Mouse (Mus musculus): ENCODE data around the gene Klf9. TPM values are rescaled to one million over a fixed set of nuclear protein-coding genes. Genes with fewer than 3 reads are reported as not detected.
A peak's percentile ranks its signal among the peaks of the same experiment; 100 is the strongest.
"Not testable (repeated sequence)": the region's sequence is repeated elsewhere in the genome, so short reads cannot be mapped to it uniquely, and the experiment has no call there.

Klf9 gene
- polyA plus RNA-seq, 1 experiment: 59.3 TPM

DNA sequence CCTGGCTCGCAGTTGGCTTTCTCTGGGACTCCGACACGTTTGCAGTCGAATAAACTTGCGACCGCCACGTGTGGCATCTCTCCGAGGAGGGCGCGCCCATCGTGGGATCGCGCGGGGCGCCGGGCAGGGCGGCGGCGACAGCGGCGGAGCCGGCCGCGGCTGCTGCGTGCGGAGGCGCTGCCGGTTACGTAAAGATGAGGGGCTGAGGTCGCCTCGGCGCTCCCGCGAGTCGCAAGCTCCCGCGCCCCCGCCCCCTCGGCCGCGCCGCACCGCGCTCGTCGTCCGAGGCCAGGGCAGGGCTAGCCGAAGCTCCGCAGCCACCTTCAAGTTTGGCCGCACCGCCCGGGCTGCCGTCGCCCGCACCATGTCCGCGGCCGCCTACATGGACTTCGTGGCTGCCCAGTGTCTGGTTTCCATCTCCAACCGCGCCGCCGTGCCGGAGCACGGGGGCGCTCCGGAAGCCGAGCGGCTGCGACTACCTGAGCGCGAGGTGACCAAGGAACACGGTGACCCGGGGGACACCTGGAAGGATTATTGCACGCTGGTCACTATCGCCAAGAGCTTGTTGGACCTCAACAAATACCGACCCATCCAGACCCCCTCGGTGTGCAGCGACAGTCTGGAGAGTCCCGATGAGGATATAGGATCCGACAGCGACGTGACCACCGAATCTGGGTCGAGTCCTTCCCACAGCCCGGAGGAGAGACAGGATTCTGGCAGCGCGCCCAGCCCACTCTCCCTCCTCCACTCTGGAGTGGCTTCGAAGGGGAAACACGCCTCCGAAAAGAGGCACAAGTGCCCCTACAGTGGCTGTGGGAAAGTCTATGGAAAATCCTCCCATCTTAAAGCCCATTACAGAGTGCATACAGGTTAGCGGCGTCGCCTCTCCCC, 610 bp downstream of the Klf9 start:
- WGBS: under 1% methylated on average over 94 of the region's 94 CpGs
- peak; percentile 82 for DNase-seq

DNA sequence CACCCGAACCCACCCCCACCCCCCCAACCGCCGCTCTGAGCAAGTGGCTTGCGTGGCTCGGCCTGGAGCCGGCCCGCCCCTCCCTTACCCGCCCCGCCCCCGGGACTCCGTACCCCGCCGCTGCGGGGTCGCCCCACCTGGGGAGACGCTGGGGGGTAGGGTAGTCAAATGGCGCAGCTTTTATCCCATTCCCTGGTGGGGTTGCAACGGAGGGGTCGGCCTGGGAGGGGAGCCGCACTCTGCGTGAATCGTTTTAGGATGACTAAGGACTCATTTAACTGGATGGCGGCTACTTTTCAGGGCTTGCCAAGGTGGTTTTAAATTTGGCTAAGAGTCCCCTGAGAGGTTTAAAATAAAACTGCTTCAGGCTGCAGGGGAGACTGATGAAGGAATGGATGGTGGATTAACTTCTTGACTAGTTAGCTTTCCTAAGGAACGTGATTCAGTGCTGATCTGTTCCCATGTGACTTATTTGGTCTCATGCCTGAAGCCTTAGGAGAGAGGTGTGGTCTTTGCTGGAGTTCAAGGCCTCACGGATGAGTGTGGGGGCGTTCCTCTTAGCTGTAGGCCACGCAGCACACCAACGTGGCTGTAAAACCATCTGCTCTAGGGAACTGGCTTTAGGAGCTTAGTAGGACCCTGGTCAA, 1.5 kb downstream of the Klf9 start:
- no peak for TF ChIP-seq CTCF (conservative IDR thresholded peaks at IDR 0.05; ENCODE audit: insufficient read depth, insufficient read length, low read depth, low read length)
- no peak for TF ChIP-seq POLR2A (IDR thresholded peaks at IDR 0.05; ENCODE audit: low read depth, low read length)
- WGBS: under 1% methylated on average over 28 of the region's 28 CpGs
- peak overlapping the region; percentile 100 for H3K27ac ChIP-seq (ENCODE audit: insufficient read depth, low read depth, low read length)
- DNase-seq: peak; percentile 92
- no peaks in the 10 kb centered on the region; the same call in 1 of the 2 replicates for H3K36me3 ChIP-seq (ENCODE audit: control insufficient read depth, insufficient read depth, low read length)
- no peaks in the 10 kb centered on the region for H3K27me3 ChIP-seq (replicated peaks; ENCODE audit: control insufficient read depth, insufficient read depth, low read length)
- H3K4me3 ChIP-seq (ENCODE audit: insufficient read depth, low read depth, low read length): peak overlapping the region; percentile 94
- H3K4me1 ChIP-seq (ENCODE audit: control insufficient read depth, insufficient read depth, low read length): peaks cover 24% of the 10 kb centered on the region

More for the DNA sequence above, 610 bp downstream of the Klf9 start:
- H3K36me3 ChIP-seq (ENCODE audit: control insufficient read depth, insufficient read depth, low read length): no peaks in the 10 kb centered on the region; the same call in 1 of the 2 replicates
- peaks cover 19% of the 10 kb centered on the region for H3K4me1 ChIP-seq (ENCODE audit: control insufficient read depth, insufficient read depth, low read length)
- H3K4me3 ChIP-seq (ENCODE audit: insufficient read depth, low read depth, low read length): peak overlapping the region; percentile 94
- TF ChIP-seq CTCF (conservative IDR thresholded peaks at IDR 0.05; ENCODE audit: insufficient read depth, insufficient read length, low read depth, low read length) (no peak), POLR2A (IDR thresholded peaks at IDR 0.05; ENCODE audit: low read depth, low read length) (peak; percentile 33)
- no peaks in the 10 kb centered on the region for H3K27me3 ChIP-seq (replicated peaks; ENCODE audit: control insufficient read depth, insufficient read depth, low read length)
- peak overlapping the region; percentile 100 for H3K27ac ChIP-seq (ENCODE audit: insufficient read depth, low read depth, low read length)

DNA sequence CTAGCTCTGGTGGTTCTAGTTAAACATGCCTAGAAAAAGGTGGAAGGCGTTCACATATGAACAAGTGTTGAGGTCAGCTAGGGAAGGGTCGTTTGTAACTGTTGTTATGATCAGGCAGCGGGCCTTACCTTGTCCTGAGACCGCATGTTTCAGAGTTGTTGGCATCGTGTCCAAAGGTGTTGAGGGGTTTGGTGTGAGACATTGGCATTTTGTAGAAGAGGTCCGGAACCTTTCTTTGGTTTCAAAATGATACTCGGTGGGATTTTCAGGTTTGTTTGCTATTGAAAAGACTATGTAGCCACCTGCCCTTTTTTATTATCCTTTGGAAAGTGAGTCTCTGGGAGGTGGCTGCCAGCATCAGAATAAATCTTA, 2.0 kb downstream of the Klf9 start:
- H3K4me3 ChIP-seq (ENCODE audit: insufficient read depth, low read depth, low read length): peak overlapping the region; percentile 94
- H3K36me3 ChIP-seq (ENCODE audit: control insufficient read depth, insufficient read depth, low read length): no peaks in the 10 kb centered on the region; the same call in 1 of the 2 replicates
- H3K4me1 ChIP-seq (ENCODE audit: control insufficient read depth, insufficient read depth, low read length): peaks cover 29% of the 10 kb centered on the region
- no peak for TF ChIP-seq POLR2A (IDR thresholded peaks at IDR 0.05; ENCODE audit: low read depth, low read length)
- 21% methylated on average over 7 of the region's 7 CpGs for WGBS
- H3K27ac ChIP-seq (ENCODE audit: insufficient read depth, low read depth, low read length): peak overlapping the region; percentile 87
- no peak for DNase-seq
- no peaks in the 10 kb centered on the region for H3K27me3 ChIP-seq (replicated peaks; ENCODE audit: control insufficient read depth, insufficient read depth, low read length)

DNA sequence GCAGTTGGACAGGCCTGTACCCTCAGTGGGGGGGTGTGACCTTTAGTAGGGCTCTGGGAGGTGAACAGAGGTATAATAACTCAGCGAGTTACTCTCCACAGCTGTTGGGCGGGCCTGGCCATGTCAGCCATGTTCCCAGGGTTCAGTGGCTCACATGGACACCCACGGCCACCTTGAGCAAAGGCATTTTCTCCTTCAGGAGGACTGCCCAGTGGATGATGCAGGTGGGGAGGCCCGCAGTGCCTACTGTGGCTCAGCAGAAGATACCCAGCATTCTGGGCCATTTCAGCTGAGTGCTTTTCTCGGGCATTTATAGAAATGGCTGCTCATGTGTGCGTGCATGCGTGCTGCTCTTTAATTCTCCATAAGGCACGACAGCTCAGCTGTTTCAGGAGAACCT, 2.5 kb downstream of the Klf9 start:
- Histone ChIP-seq H3K27me3 (replicated peaks; ENCODE audit: control insufficient read depth, insufficient read depth, low read length) (no peaks in the 10 kb centered on the region), H3K36me3 (ENCODE audit: control insufficient read depth, insufficient read depth, low read length) (no peaks in the 10 kb centered on the region; the same call in 1 of the 2 replicates), H3K4me3 (ENCODE audit: insufficient read depth, low read depth, low read length) (peak overlapping the region; percentile 94), H3K4me1 (ENCODE audit: control insufficient read depth, insufficient read depth, low read length) (peaks cover 33% of the 10 kb centered on the region), H3K27ac (ENCODE audit: insufficient read depth, low read depth, low read length) (peak overlapping the region; percentile 87)
- WGBS: 16% methylated on average over 8 of the region's 8 CpGs
- TF ChIP-seq POLR2A (IDR thresholded peaks at IDR 0.05; ENCODE audit: low read depth, low read length): peak; percentile 49
- TF ChIP-seq CTCF (conservative IDR thresholded peaks at IDR 0.05; ENCODE audit: insufficient read depth, insufficient read length, low read depth, low read length): no peak
- DNase-seq: peak; percentile 85

DNA sequence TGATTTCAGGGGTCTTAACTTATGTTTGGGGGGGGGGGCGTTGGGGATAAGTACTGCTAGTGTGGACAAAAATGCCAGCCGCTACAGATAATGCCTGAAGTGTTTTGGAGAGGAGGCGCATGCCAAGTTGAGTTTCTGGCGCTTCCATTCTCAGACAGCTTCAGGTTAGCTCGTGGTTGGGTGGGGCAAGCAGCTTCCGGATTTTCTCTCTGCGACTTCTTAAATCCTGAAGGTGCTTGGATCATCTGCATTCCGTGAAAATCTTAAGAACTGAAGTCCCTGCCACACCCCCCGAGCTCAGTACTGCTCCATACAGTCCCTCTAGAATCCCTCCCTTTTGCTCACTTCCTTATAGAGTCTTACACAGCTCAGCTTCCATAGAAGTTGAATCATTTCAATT, 3.0 kb downstream of the Klf9 start:
- no peak for DNase-seq
- Histone ChIP-seq H3K27me3 (replicated peaks; ENCODE audit: control insufficient read depth, insufficient read depth, low read length) (no peaks in the 10 kb centered on the region), H3K27ac (ENCODE audit: insufficient read depth, low read depth, low read length) (peak overlapping the region; percentile 87), H3K36me3 (ENCODE audit: control insufficient read depth, insufficient read depth, low read length) (no peaks in the 10 kb centered on the region; the same call in 1 of the 2 replicates), H3K4me3 (ENCODE audit: insufficient read depth, low read depth, low read length) (peak overlapping the region; percentile 94), H3K4me1 (ENCODE audit: control insufficient read depth, insufficient read depth, low read length) (peaks cover 36% of the 10 kb centered on the region)
- 16% methylated on average over 9 of the region's 9 CpGs for WGBS
- TF ChIP-seq POLR2A (IDR thresholded peaks at IDR 0.05; ENCODE audit: low read depth, low read length) (no peak), CTCF (conservative IDR thresholded peaks at IDR 0.05; ENCODE audit: insufficient read depth, insufficient read length, low read depth, low read length) (no peak)

DNA sequence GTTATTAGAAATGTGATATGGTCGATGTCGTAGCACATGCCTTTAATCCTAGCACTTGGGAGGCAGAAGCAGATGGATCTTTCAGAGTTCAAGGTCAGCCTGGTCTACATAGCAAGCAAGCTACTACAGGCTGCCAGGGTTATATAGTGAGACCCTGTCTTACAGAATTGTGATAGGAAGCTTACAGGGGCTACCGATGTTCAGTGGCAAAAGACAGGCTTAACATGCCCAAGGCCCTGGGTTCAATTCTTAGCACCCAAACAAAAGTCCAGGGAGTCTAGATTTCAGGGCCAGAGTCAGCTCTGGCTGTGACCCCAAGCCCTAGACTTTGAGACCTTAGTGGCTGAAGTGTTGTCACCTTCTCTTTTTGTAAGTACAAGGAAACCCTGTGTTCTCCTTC, 4.1 kb downstream of the Klf9 start:
- Histone ChIP-seq H3K36me3 (ENCODE audit: control insufficient read depth, insufficient read depth, low read length) (no peaks in the 10 kb centered on the region; the same call in 1 of the 2 replicates), H3K27me3 (replicated peaks; ENCODE audit: control insufficient read depth, insufficient read depth, low read length) (no peaks in the 10 kb centered on the region), H3K27ac (ENCODE audit: insufficient read depth, low read depth, low read length) (peak overlapping the region; percentile 87), H3K4me3 (ENCODE audit: insufficient read depth, low read depth, low read length) (peak overlapping the region; percentile 40), H3K4me1 (ENCODE audit: control insufficient read depth, insufficient read depth, low read length) (peaks cover 45% of the 10 kb centered on the region)
- no peak for DNase-seq
- 38% methylated on average over 3 of the region's 3 CpGs for WGBS
- TF ChIP-seq CTCF (conservative IDR thresholded peaks at IDR 0.05; ENCODE audit: insufficient read depth, insufficient read length, low read depth, low read length) (no peak), POLR2A (IDR thresholded peaks at IDR 0.05; ENCODE audit: low read depth, low read length) (no peak)

DNA sequence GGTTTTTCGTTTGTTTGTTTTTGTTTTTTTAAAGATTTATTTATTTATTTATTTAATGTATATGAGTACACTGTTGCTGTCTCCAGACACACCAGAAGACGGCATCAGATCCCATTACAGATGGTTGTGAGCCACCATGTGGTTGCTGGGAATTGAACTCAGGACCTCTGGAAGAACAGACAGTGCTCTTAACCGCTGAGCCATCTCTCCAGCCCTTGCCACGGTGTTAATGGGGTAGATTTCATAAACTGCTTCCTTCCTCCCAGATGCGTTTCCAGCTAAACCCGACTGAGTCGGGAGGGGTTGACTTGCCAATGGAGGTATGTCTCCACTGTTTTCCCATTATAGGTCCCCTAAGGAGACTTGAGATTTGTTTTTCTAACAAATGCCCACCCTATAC, 4.5 kb downstream of the Klf9 start:
- H3K27me3 ChIP-seq (replicated peaks; ENCODE audit: control insufficient read depth, insufficient read depth, low read length); DNase-seq; H3K36me3 ChIP-seq (ENCODE audit: control insufficient read depth, insufficient read depth, low read length): not testable (repeated sequence)
- 50% methylated on average over 7 of the region's 7 CpGs for WGBS
- Histone ChIP-seq H3K27ac (ENCODE audit: insufficient read depth, low read depth, low read length) (peak overlapping the region; percentile 53; the same call in 1 of the 2 replicates), H3K4me1 (ENCODE audit: control insufficient read depth, insufficient read depth, low read length) (peaks cover 49% of the 10 kb centered on the region), H3K4me3 (ENCODE audit: insufficient read depth, low read depth, low read length) (peak overlapping the region; percentile 10; the same call in 1 of the 2 replicates)

Measured in kidney, adult 2 months (tissue).